8 mouse cellular contexts compared by ENCODE assay signal in genomic region chr7:19577141-19577852, GRCm38 (mm10). TPM values are rescaled to one million over a fixed set of nuclear protein-coding genes. Genes with fewer than 3 reads are reported as not detected.
DNase-seq lines count a peak whose midpoint lies in the region; ATAC-seq and TF ChIP-seq lines count a peak whose summit lies in the region.

TSS of gene Zfp296 (plus strand) at chr7:19577287.
TSS of gene Gemin7 (minus strand) at chr7:19577595.

- no peak within 1 kb of the TSS for H3K27ac ChIP-seq in brown adipose tissue, adult 24 weeks (replicated peaks; ENCODE audit: low read depth, low read length)
- no peak within 1 kb of the TSS for H3K27ac ChIP-seq in heart, embryonic 12.5 days (ENCODE audit: poor library complexity, severe bottlenecking)
- no peak within 1 kb of the TSS for H3K27ac ChIP-seq in kidney, postnatal 0 days

- TF ChIP-seq CTCF in kidney, postnatal 0 days (IDR thresholded peaks at IDR 0.05; ENCODE audit: low read depth), result no peak

- intact Hi-C loops in heart, postnatal 25 days (cut with DNase I), result no loop called here

- peak; percentile 23; the same call in 1 of the 2 replicates for ATAC-seq in heart, embryonic 12.5 days (ENCODE audit: insufficient number of reproducible peaks, low FRiP score)
- ATAC-seq in kidney, postnatal 0 days (replicated peaks; ENCODE audit: low FRiP score, low read depth), result no peak
- peak; percentile 49 for ATAC-seq in megakaryocyte, adult 5-6 weeks (ENCODE audit: poor library complexity, severe bottlenecking)

- under 1% methylated on average over 56 of the region's 56 CpGs for WGBS in heart, embryonic 12.5 days
- WGBS in kidney, postnatal 0 days, result under 1% methylated on average over 54 of the region's 56 CpGs

- peak within 1 kb of the TSS; percentile 70 for H3K4me3 ChIP-seq in brown adipose tissue, adult 24 weeks (ENCODE audit: insufficient read depth, low read depth, low read length)
- peak within 1 kb of the TSS; percentile 43 for H3K4me3 ChIP-seq in heart, embryonic 12.5 days
- peak within 1 kb of the TSS; percentile 30 for H3K4me3 ChIP-seq in kidney, postnatal 0 days (replicated peaks; ENCODE audit: low read depth, low read length)

- peaks cover 29% of the 10 kb centered on the region for H3K36me3 ChIP-seq in heart, embryonic 12.5 days
- H3K36me3 ChIP-seq in kidney, postnatal 0 days (ENCODE audit: insufficient read depth, low read length), result peaks cover 9% of the 10 kb centered on the region; the same call in 1 of the 2 replicates

- DNase-seq in heart, adult 18-20 months, result peak; percentile 35 to 40
- DNase-seq in heart, postnatal 25 days (ENCODE audit: low spot score), result no peak
- no peak for DNase-seq in kidney, postnatal 0 days (ENCODE audit: low spot score)
- peak; percentile 58 to 78 for DNase-seq in spleen, postnatal 4 days (ENCODE audit: low spot score in 2 of 2)
- DNase-seq in right cerebral cortex, postnatal 4 days, result no peak

- H3K4me2 ChIP-seq in heart, embryonic 12.5 days, result peak within 1 kb of the TSS; percentile 76
- H3K4me2 ChIP-seq in kidney, postnatal 0 days (ENCODE audit: low read length), result peak within 1 kb of the TSS; percentile 73

- no peaks in the 10 kb centered on the region for H3K9me3 ChIP-seq in heart, embryonic 12.5 days (replicated peaks)
- no peaks in the 10 kb centered on the region for H3K9me3 ChIP-seq in kidney, postnatal 0 days (replicated peaks; ENCODE audit: low read length)

- H3K27me3 ChIP-seq in heart, embryonic 12.5 days (replicated peaks), result peaks cover 50% of the 10 kb centered on the region
- peaks cover 13% of the 10 kb centered on the region; the same call in 1 of the 2 replicates for H3K27me3 ChIP-seq in kidney, postnatal 0 days (ENCODE audit: insufficient read depth, low read length)

- H3K4me1 ChIP-seq in brown adipose tissue, adult 24 weeks (ENCODE audit: control insufficient read depth, insufficient read depth, insufficient read length, low read length), result peaks cover 2% of the 10 kb centered on the region; the same call in 1 of the 2 replicates
- peaks cover 20% of the 10 kb centered on the region for H3K4me1 ChIP-seq in heart, embryonic 12.5 days (replicated peaks)
- peaks cover 9% of the 10 kb centered on the region for H3K4me1 ChIP-seq in kidney, postnatal 0 days (replicated peaks; ENCODE audit: insufficient read depth, low read length)

- H3K9ac ChIP-seq in heart, embryonic 12.5 days, result peak within 1 kb of the TSS; percentile 64
- H3K9ac ChIP-seq in kidney, postnatal 0 days (ENCODE audit: low read depth, low read length), result peak within 1 kb of the TSS; percentile 40

RNA-seq across cellular contexts. Expression of gene Zfp296, which starts in this region (rescaled TPM):
- under 1 TPM; 0.35 to 0.49 TPM for total RNA-seq in heart, adult 18-20 months (2021)
- total RNA-seq in heart, postnatal 25 days (2021), result under 1 TPM; 0.28 to 0.49 TPM
- polyA plus RNA-seq in brown adipose tissue, adult 24 weeks (2012; ENCODE audit: insufficient read depth, insufficient read length, missing spikeins), result 0.67 and 0.75 TPM in 2 replicates
- polyA plus RNA-seq in heart, embryonic 12.5 days (2016; fragmentation: Nextera tagmentation; extraction: Ambion mirVana), result 0.32 and 0.36 TPM in 2 replicates
- 0.17 and 0.34 TPM in 2 replicates for polyA plus RNA-seq in kidney, postnatal 0 days (2015; fragmentation: Nextera tagmentation; extraction: Ambion mirVana)
- total RNA-seq in megakaryocyte, adult 5-6 weeks (2015), result 4.5 and 5.4 TPM in 2 replicates
- 3.2 and 4.8 TPM in 2 replicates for total RNA-seq in megakaryocyte, adult 5-6 weeks (2017)

RNA-seq across cellular contexts. Expression of gene Gemin7, which starts in this region (rescaled TPM):
- 10 to 100 TPM; 52.1 to 55.0 TPM for total RNA-seq in heart, adult 18-20 months (2021)
- 10 to 100 TPM; 44.6 to 45.6 TPM for total RNA-seq in heart, postnatal 25 days (2021)
- 44.2 and 47.4 TPM in 2 replicates for polyA plus RNA-seq in brown adipose tissue, adult 24 weeks (2012; ENCODE audit: insufficient read depth, insufficient read length, missing spikeins)
- 118 and 121 TPM in 2 replicates for polyA plus RNA-seq in heart, embryonic 12.5 days (2016; fragmentation: Nextera tagmentation; extraction: Ambion mirVana)
- 164 and 167 TPM in 2 replicates for polyA plus RNA-seq in kidney, postnatal 0 days (2015; fragmentation: Nextera tagmentation; extraction: Ambion mirVana)
- 78.2 and 107 TPM in 2 replicates for total RNA-seq in megakaryocyte, adult 5-6 weeks (2015)
- total RNA-seq in megakaryocyte, adult 5-6 weeks (2017), result 39.9 and 49.3 TPM in 2 replicates

Comparison
In these comparisons a context has a peak if more than half of its experiments do, and no peak if none do; other contexts are left out.
1. DNase-seq: peak in heart, adult 18-20 months (2 of 2) and spleen, postnatal 4 days (2 of 2); none in heart, postnatal 25 days (single experiment), kidney, postnatal 0 days (single experiment) and right cerebral cortex, postnatal 4 days (single experiment).
2. Peak in every context shown above with its lines, with median percentiles within 50 percentile points of each other: H3K4me3 ChIP-seq.